Mouse (Mus musculus) intestine, embryonic 15.5 days (tissue): ENCODE results near the gene Gm42517. TPM values are rescaled to one million over a fixed set of nuclear protein-coding genes. Genes with fewer than 3 reads are reported as not detected.

ENCODE experiments used
- ATAC-seq: fragments of 200-750 bp; cut with Nextera tagmentation; 2 replicates; pipeline ENCODE4 v1.8.0; 2017; ENCODE audit warnings: moderate TSS enrichment, moderate library complexity
- H3K27ac ChIP-seq: fragments of 300-500 bp; sonication (generic); 2 replicates; pipeline ENCODE4 v1.5.1; 2015; ENCODE audit warnings: mild to moderate bottlenecking, inconsistent platforms
- H3K27me3 ChIP-seq: fragments of 300-500 bp; sonication (generic); replicated peaks from 2 replicates; pipeline ENCODE4 v1.6.1; 2015; ENCODE audit warnings: inconsistent platforms
- H3K36me3 ChIP-seq: fragments of 300-500 bp; sonication (generic); 2 replicates; pipeline ENCODE4 v1.6.1; 2015; ENCODE audit warnings: inconsistent platforms
- H3K4me1 ChIP-seq: fragments of 300-500 bp; sonication (generic); replicated peaks from 2 replicates; pipeline ENCODE4 v1.6.1; 2015; ENCODE audit warnings: inconsistent platforms
- H3K4me2 ChIP-seq: fragments of 300-500 bp; sonication (generic); replicated peaks from 2 replicates; pipeline ENCODE4 v1.6.1; 2015; ENCODE audit warnings: mild to moderate bottlenecking, inconsistent platforms
- H3K4me3 ChIP-seq: fragments of 300-500 bp; sonication (generic); replicated peaks from 2 replicates; pipeline ENCODE4 v1.5.1; 2015; ENCODE audit warnings: inconsistent platforms
- H3K9ac ChIP-seq: fragments of 300-500 bp; sonication (generic); 2 replicates; pipeline ENCODE4 v1.6.1; 2015; ENCODE audit warnings: inconsistent platforms
- H3K9me3 ChIP-seq: fragments of 300-500 bp; sonication (generic); 2 replicates; pipeline ENCODE4 v1.6.1; 2016; ENCODE audit warnings: inconsistent platforms
- WGBS: fragments of 180-500 bp; shearing (Covaris S2); methylation state at CpG from one replicate; pipeline ENCODE4 v1.1.7; 2015; 5-methylcytosine and 5-hydroxymethylcytosine counted together
- polyA plus RNA-seq: library from polyadenylated mRNA; unstranded; fragments of >200 nt; fragmentation: Nextera tagmentation; extraction: Ambion mirVana; gene quantifications from 2 replicates; pipeline ENCODE4 v1.2.1, GENCODE M21; 2015

The Gm42517 gene
- polyA plus RNA-seq, 1 experiment from 2014 or later = 0.08 TPM

DNA sequence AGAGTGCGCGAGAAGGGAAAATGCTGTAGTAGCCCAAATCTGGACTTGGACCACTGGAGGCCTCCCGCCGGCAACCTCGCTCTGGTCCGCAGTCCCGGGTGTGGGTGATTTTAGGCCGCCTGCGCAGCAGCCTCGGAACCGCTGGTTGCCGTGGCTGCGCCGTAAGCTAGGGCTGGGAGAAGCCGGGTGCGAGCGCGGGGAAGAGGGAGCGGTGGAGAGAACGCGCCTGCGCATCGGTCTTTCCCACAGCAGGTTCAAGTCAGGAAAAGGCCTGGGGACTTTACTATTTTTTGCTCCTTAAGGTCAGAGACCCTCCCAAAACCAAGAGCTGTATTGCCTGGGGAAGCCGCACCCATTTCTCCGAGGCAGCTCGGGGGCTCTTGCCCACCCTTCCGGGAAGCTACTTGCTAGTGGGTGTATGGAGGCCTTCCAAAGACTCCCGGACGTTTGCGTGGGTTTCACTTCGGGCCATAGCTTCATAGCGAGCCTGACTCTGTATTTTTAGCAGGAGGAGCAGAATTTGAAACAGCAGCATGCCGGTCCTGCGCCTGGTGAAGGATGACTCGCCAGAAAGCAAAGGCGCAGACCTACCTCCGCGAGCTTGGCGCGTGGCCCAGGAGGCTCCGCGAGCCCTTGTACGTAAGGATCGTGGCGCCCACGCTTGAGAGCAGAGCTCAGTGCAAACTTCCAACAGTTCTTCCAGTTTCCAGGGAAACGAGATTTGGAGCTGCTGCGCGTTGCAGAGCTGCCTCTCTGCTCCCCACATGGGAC, 1.3 kb upstream of the Gm42517 start:
- H3K4me1 ChIP-seq = peaks cover 28% of the 10 kb centered on the region
- peak overlapping the region; percentile 53 for H3K4me3 ChIP-seq
- H3K27ac ChIP-seq = no peak overlapping the region
- no peaks in the 10 kb centered on the region for H3K9me3 ChIP-seq
- under 1% methylated on average over 49 of the region's 49 CpGs for WGBS
- no peak for ATAC-seq
- peaks cover 75% of the 10 kb centered on the region for H3K27me3 ChIP-seq
- no peak overlapping the region for H3K9ac ChIP-seq
- no peaks in the 10 kb centered on the region for H3K36me3 ChIP-seq
- peak overlapping the region; percentile 98 for H3K4me2 ChIP-seq

DNA sequence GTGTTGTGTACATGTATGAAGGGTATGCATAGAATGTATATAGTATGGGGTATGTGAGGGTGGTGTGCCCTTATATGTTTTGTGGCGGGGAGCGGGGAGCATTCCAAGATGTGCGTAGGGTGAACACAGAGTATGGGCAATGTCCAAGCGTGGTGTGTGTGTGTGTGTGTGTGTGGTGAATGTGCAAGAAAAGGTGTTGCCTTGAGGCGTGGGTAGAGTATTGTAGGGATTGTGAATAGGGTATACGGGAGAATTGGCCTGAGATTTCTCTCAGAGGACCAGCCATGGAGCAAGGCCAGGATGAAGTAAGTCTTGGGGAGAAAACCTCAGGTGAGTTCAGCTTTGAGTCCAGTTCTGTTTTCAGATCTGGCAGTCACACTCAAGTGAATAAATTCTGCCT, 724 bp upstream of the Gm42517 start:
- H3K36me3 ChIP-seq = no peaks in the 10 kb centered on the region
- peak overlapping the region; percentile 98 for H3K4me2 ChIP-seq
- H3K4me3 ChIP-seq = peak overlapping the region; percentile 53
- no peak overlapping the region for H3K9ac ChIP-seq
- peaks cover 28% of the 10 kb centered on the region for H3K4me1 ChIP-seq
- WGBS = 9% methylated on average over 6 of the region's 6 CpGs
- H3K27ac ChIP-seq = no peak overlapping the region
- peaks cover 80% of the 10 kb centered on the region for H3K27me3 ChIP-seq
- no peak for ATAC-seq
- no peaks in the 10 kb centered on the region for H3K9me3 ChIP-seq

DNA sequence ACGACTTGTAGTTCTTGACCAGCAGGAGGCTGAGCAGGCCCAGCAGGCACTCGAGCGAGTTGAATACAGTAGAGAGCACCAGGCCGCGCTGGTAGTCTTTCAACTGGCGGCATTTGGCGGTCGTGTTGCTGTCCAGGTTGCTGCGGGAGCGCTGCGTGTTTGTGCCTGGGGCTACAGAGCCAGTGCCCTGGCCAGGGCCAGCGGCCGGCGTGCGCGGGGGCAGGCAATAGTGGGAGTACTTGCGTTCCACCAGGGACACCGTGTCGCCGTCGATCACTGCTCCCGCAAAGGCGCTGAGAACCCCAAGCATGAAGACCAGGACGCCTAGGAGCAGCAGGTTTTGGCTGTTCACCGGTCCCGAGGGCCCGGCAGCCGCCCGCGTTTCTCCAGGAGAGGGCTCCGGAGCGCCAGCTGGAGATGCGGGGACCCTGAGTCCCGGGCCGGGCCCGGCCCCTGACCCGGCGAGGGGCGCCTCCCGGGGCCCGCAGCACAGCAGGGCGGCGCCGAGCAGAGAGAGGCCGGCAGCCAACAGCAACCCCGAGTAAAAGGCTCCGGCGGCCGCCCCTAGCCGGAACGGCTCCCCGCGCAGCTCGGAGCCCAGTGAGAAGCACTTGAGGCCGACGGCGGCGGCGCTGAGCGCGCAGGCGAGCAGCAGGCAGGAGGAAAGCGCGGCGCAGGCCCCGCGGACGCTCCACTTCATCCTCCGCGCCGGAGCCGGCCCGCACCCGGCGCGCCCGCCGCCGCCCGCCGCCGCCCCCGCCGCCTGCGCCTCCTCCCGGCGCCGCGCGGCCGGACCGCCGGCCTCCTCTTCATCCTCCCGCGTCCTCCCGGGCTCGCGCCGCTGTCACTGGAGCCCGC, 509 bp downstream of the Gm42517 start:
- under 1% methylated on average over 68 of the region's 100 CpGs for WGBS
- Histone ChIP-seq H3K4me2 (peak overlapping the region; percentile 98), H3K36me3 (no peaks in the 10 kb centered on the region), H3K9ac (peak overlapping the region; percentile 36), H3K4me3 (peak overlapping the region; percentile 53), H3K27ac (no peak overlapping the region), H3K9me3 (no peaks in the 10 kb centered on the region), H3K4me1 (peaks cover 28% of the 10 kb centered on the region), H3K27me3 (peaks cover 83% of the 10 kb centered on the region)
- ATAC-seq = peak; percentile 65

DNA sequence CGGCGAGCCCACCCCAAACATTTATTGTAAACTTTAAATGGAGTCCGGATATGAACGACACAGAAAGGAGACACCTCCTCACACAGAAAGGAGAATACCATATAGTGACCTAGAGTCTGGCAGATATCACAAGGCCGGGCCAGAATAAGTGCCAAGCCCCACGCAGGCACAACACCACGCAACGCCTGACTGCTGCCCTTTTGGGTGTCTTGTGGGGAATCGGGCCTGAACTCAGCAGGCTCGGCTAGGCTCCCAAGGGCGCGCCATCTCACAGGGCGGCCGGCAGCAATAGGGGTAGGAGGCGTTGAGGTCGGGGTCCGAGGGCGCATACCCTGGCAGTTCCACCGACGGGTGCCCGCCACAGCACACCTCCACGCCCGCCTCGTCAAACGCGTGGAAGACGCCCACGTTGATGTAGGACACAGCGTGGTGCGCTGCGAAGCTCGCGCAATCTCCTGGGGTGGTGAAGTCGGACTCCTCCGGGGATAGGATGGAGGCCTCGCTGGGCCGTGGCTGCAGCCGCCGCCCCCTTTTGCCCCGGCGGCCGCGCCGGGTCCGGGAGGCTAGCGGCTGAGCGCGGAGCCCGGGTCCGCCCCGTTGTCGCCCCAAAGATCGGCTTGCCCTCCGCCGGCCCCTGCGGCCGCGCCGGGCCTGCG, 1.3 kb downstream of the Gm42517 start:
- Histone ChIP-seq H3K36me3 (no peaks in the 10 kb centered on the region), H3K9ac (peak overlapping the region; percentile 36; the same call in 1 of the 2 replicates), H3K4me3 (peak overlapping the region; percentile 53), H3K4me2 (peak overlapping the region; percentile 98), H3K27me3 (peaks cover 81% of the 10 kb centered on the region), H3K27ac (no peak overlapping the region), H3K9me3 (no peaks in the 10 kb centered on the region), H3K4me1 (peaks cover 28% of the 10 kb centered on the region)
- 2% methylated on average over 60 of the region's 60 CpGs for WGBS
- ATAC-seq = peak; percentile 30

DNA sequence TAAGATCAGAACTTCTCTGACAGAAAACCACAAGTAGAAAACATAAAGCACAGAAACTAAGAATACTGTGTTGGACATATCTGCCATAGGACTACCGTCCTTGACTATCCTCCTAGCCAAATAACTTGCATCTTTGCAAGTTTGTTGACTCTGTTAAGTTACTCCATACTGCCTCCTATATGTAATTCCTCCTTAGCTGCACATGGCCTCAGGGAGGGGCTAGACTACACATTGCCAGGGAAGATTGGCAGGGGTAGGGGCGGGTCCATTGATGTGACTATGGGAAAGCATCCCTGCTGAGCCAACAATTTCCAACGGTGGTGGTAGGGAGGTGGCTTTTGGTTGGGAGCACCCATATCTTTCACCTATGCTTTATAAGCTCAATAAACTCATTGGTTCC, 5.4 kb downstream of the Gm42517 start:
- Histone ChIP-seq H3K4me3 (no peak overlapping the region), H3K4me1 (peaks cover 13% of the 10 kb centered on the region), H3K4me2 (no peak overlapping the region), H3K27ac (no peak overlapping the region), H3K36me3 (no peaks in the 10 kb centered on the region), H3K9ac (no peak overlapping the region), H3K27me3 (peaks cover 43% of the 10 kb centered on the region), H3K9me3 (no peaks in the 10 kb centered on the region)
- 39% methylated on average over 3 of the region's 3 CpGs for WGBS
- no peak for ATAC-seq

DNA sequence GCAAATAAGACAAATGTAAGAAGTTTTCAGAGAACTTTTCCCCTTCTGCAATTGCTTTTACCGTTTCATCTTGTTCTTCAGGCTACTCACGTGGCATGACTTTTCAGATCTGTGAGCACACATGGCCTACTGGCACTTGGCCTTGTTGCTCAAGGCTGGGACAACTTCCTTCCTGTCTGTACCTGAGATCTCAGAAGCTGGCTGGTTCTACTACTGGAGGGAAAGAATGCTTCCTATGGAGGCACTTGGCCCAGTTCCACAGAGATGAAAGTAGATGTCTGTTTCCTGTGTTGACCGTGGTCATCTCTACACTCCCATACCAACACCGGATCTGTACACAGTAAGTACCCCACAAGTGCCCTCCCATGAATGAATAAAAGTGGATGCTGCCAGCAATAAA, 7.5 kb downstream of the Gm42517 start:
- WGBS = 80% methylated on average over 4 of the region's 4 CpGs
- H3K4me2 ChIP-seq = no peak overlapping the region
- H3K9me3 ChIP-seq = no peaks in the 10 kb centered on the region
- H3K36me3 ChIP-seq = no peaks in the 10 kb centered on the region
- no peak overlapping the region for H3K27ac ChIP-seq
- H3K4me3 ChIP-seq = no peak overlapping the region
- no peak overlapping the region for H3K9ac ChIP-seq
- H3K27me3 ChIP-seq = peaks cover 24% of the 10 kb centered on the region
- H3K4me1 ChIP-seq = no peaks in the 10 kb centered on the region
- ATAC-seq = no peak

- H3K27me3 ChIP-seq = peaks cover 17% of the 10 kb centered on the region
- ATAC-seq = no peak
- no peaks in the 10 kb centered on the region for H3K4me1 ChIP-seq
- no peak overlapping the region for H3K27ac ChIP-seq
- no peaks in the 10 kb centered on the region for H3K36me3 ChIP-seq
- no peaks in the 10 kb centered on the region for H3K9me3 ChIP-seq
- WGBS = 81% methylated on average over 9 of the region's 9 CpGs
- H3K4me3 ChIP-seq = no peak overlapping the region
- no peak overlapping the region for H3K9ac ChIP-seq
- no peak overlapping the region for H3K4me2 ChIP-seq
These were observed 8.2 kb downstream of the Gm42517 start for GRCm38 (mm10) chr5:108359491-108359890.

DNA sequence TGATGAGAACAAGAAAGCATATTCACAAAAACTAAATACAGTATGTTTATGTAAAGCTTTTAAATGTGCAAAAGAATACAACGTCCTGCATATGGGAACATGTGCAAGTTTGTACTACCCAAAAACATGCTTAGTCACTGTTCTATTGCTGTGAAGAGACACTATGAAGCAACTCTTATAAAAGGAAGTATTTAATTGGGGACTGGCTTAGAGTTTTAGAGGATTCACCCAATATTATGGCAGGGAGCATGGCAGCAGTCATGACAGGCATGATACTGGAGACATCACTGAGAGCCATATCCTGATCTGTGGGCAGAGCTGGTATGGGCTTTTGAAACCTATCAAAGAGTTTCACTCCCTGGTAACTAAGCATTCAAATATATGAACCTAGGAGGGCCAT, 9.9 kb downstream of the Gm42517 start:
- Histone ChIP-seq H3K4me1 (no peaks in the 10 kb centered on the region), H3K4me2 (no peak overlapping the region), H3K4me3 (no peak overlapping the region), H3K9ac (no peak overlapping the region), H3K36me3 (no peaks in the 10 kb centered on the region), H3K27ac (no peak overlapping the region), H3K27me3 (0 out of 2 replicates have a peak, but pooled peaks cover 2% of the 10 kb centered on the region), H3K9me3 (no peaks in the 10 kb centered on the region)
- WGBS = 81% methylated on average over 1 of the region's 1 CpGs
- ATAC-seq = no peak

DNA sequence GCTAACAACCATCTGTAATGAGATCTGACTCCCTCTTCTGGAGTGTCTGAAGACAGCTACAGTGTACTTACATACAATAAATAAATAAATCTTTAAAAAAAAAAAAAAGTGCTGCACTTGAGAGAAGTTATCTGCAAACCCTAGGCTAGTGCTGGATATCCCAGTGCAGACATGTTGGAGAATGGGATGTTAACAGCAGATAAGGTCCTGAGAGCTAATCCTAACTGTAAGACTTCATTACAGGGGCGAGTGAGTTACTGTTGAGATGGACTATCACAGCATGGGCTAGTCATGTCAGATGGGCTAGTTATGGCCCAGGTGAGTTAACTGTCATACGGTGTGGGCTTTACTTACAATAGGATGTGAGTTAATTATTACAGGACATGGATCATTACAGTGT, 13.7 kb downstream of the Gm42517 start:
- H3K4me3 ChIP-seq = no peak overlapping the region
- 76% methylated on average over 2 of the region's 2 CpGs for WGBS
- no peaks in the 10 kb centered on the region for H3K27me3 ChIP-seq
- H3K9me3 ChIP-seq = no peaks in the 10 kb centered on the region
- no peaks in the 10 kb centered on the region for H3K4me1 ChIP-seq
- no peak overlapping the region for H3K27ac ChIP-seq
- no peaks in the 10 kb centered on the region for H3K36me3 ChIP-seq
- H3K4me2 ChIP-seq = no peak overlapping the region
- H3K9ac ChIP-seq = no peak overlapping the region
- no peak for ATAC-seq

- WGBS = 93% methylated on average over 9 of the region's 9 CpGs
- Histone ChIP-seq H3K9ac (no peak overlapping the region), H3K36me3 (peaks cover 8% of the 10 kb centered on the region; the same call in 1 of the 2 replicates), H3K4me3 (no peak overlapping the region), H3K9me3 (no peaks in the 10 kb centered on the region), H3K4me1 (no peaks in the 10 kb centered on the region), H3K4me2 (no peak overlapping the region), H3K27ac (no peak overlapping the region), H3K27me3 (no peaks in the 10 kb centered on the region)
- no peak for ATAC-seq
These were observed 18.1 kb downstream of the Gm42517 start for GRCm38 (mm10) chr5:108349511-108350148.

DNA sequence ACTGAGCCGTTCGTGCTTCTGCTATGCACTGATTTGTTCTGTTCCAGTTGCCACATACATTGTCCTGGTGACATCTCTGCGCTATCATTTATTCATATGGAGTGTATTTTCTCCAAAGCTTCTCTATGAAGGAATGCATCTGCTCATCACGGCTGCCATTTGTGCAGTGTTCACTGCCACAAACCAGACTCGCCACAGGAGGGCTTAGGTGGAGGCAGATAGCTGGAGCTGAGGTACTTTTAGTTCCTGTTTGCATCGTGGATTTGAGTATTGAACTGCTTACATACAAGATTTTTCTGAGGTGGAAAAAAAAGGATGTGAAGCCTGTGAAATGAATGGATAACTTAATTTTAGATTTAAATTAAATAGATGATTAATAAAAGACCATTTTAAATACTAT, 19.9 kb downstream of the Gm42517 start:
- 83% methylated on average over 6 of the region's 6 CpGs for WGBS
- no peaks in the 10 kb centered on the region for H3K9me3 ChIP-seq
- no peak overlapping the region for H3K4me2 ChIP-seq
- no peaks in the 10 kb centered on the region for H3K4me1 ChIP-seq
- H3K36me3 ChIP-seq = peaks cover 11% of the 10 kb centered on the region; the same call in 1 of the 2 replicates
- no peak overlapping the region for H3K9ac ChIP-seq
- no peak overlapping the region for H3K4me3 ChIP-seq
- H3K27me3 ChIP-seq = no peaks in the 10 kb centered on the region
- no peak overlapping the region for H3K27ac ChIP-seq
- ATAC-seq = no peak
